Mouse (Mus musculus): Measurements from ENCODE around the gene Fam193a. TPM values are rescaled to one million over a fixed set of nuclear protein-coding genes. Genes with fewer than 3 reads are reported as not detected.

The Fam193a gene
- polyA plus RNA-seq, 1 experiment from 2014 or later = 24.1 TPM

DNA sequence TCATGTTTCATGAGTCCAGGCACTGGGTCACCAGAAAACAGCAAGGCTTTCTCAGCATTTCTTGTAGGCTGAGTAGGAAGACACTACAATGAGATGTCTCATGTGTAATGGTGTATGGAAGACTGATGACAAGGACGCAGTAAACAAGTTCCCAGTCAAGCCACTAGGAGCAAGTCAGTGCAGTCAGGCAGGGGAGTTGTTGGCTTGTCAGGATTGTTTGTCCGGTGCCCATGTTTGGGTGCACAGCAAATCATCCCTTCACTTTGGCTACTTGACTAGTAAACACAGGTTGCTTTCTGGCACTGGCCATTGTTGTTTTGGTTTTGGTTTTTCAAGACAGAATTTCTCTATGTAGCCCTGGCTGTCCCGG, 119.7 kb downstream of the Fam193a start:
- H3K27ac ChIP-seq (ENCODE audit: low read depth, low read length) = no peak overlapping the region
- H3K4me2 ChIP-seq (ENCODE audit: low read depth, low read length) = no peak overlapping the region
- WGBS = 89% methylated on average over 3 of the region's 3 CpGs
- peaks cover 9% of the 10 kb centered on the region for H3K36me3 ChIP-seq (ENCODE audit: control insufficient read depth, insufficient read depth, low read length)
- no peak for ATAC-seq (ENCODE audit: low read depth)
- H3K4me3 ChIP-seq (ENCODE audit: low read depth, low read length) = no peak overlapping the region
- H3K9me3 ChIP-seq (ENCODE audit: control insufficient read depth, low read length) = no peaks in the 10 kb centered on the region
- no peak overlapping the region for H3K9ac ChIP-seq (replicated peaks; ENCODE audit: low read depth, low read length)
- no peaks in the 10 kb centered on the region for H3K4me1 ChIP-seq (ENCODE audit: control insufficient read depth, insufficient read depth, low read length)
- H3K27me3 ChIP-seq (ENCODE audit: control insufficient read depth, insufficient read depth, low read length) = no peaks in the 10 kb centered on the region

DNA sequence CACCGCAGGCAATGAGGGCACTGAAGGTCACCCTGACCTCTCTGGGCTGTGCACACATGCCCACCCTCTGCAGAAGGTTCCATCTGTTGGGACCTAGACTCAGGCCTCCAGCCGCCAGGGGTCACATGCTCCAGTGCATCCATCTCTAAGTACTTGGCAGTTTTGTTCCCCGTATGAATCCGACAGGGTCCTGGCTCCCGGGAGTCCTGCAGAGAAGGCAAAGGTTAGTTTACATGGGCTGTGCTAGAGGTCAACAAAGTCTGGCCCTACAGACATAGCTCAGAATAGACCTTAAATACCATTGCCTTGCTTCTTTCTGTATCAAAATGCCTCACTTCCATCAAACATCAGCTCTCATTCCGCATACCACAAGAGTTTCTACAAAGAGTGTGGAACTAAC, 127.0 kb downstream of the Fam193a start:
- WGBS = 76% methylated on average over 6 of the region's 6 CpGs
- Histone ChIP-seq H3K27me3 (ENCODE audit: control insufficient read depth, insufficient read depth, low read length) (no peaks in the 10 kb centered on the region), H3K9me3 (ENCODE audit: control insufficient read depth, low read length) (no peaks in the 10 kb centered on the region), H3K4me2 (ENCODE audit: low read depth, low read length) (no peak overlapping the region), H3K27ac (ENCODE audit: low read depth, low read length) (no peak overlapping the region), H3K9ac (replicated peaks; ENCODE audit: low read depth, low read length) (no peak overlapping the region), H3K36me3 (ENCODE audit: control insufficient read depth, insufficient read depth, low read length) (no peaks in the 10 kb centered on the region), H3K4me1 (ENCODE audit: control insufficient read depth, insufficient read depth, low read length) (no peaks in the 10 kb centered on the region), H3K4me3 (ENCODE audit: low read depth, low read length) (no peak overlapping the region)
- 0 out of 2 replicates have a peak, but pooled peaks have one; percentile 11 for ATAC-seq (ENCODE audit: low read depth)

DNA sequence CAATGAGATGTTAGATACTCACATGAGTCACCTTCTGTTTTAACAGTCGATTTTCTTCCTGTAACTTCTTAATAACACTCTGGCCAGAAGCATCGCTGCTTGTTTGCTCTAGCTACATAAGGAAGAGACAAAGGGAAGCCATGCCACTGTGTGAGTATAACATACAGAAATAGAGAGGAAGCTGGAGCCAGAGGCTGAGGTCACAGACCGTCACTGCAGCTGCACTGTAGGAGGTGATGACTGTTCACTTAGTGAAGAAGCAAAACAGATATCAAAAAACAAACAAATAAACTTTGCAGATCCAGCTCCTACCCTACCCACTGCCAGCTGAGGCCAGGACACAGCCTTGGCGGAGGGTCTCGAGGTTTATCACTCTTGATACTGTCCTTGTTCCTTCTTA, 131.2 kb downstream of the Fam193a start:
- no peaks in the 10 kb centered on the region for H3K4me1 ChIP-seq (ENCODE audit: control insufficient read depth, insufficient read depth, low read length)
- WGBS = 82% methylated on average over 5 of the region's 5 CpGs
- H3K27me3 ChIP-seq (ENCODE audit: control insufficient read depth, insufficient read depth, low read length) = no peaks in the 10 kb centered on the region
- no peak overlapping the region for H3K4me3 ChIP-seq (ENCODE audit: low read depth, low read length)
- no peaks in the 10 kb centered on the region for H3K36me3 ChIP-seq (ENCODE audit: control insufficient read depth, insufficient read depth, low read length)
- H3K9me3 ChIP-seq (ENCODE audit: control insufficient read depth, low read length) = no peaks in the 10 kb centered on the region
- H3K9ac ChIP-seq (replicated peaks; ENCODE audit: low read depth, low read length) = no peak overlapping the region
- no peak for ATAC-seq (ENCODE audit: low read depth)
- no peak overlapping the region for H3K27ac ChIP-seq (ENCODE audit: low read depth, low read length)
- H3K4me2 ChIP-seq (ENCODE audit: low read depth, low read length) = no peak overlapping the region

DNA sequence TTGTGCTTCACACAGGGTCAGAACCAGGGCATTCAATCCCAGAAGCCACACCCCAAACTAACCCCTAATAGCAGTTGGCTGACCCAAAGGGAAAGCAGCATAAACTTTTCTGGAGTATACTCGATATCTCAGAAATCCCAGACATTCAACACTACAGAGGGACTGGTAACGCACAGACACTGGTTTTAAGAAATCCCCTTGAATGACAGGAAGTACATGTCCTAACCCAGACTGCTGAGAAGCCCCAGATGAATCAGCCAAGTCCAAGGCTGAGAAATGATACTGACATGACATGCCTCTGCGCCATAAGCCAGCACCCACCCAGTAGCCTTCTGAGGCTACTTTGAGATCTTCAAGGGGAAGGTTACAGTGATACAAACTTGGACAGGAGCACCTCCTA, 131.9 kb downstream of the Fam193a start:
- 94% methylated on average over 3 of the region's 3 CpGs for WGBS
- Histone ChIP-seq H3K4me3 (ENCODE audit: low read depth, low read length) (no peak overlapping the region), H3K4me1 (ENCODE audit: control insufficient read depth, insufficient read depth, low read length) (no peaks in the 10 kb centered on the region), H3K36me3 (ENCODE audit: control insufficient read depth, insufficient read depth, low read length) (no peaks in the 10 kb centered on the region), H3K27me3 (ENCODE audit: control insufficient read depth, insufficient read depth, low read length) (no peaks in the 10 kb centered on the region), H3K9ac (replicated peaks; ENCODE audit: low read depth, low read length) (no peak overlapping the region), H3K4me2 (ENCODE audit: low read depth, low read length) (no peak overlapping the region), H3K27ac (ENCODE audit: low read depth, low read length) (no peak overlapping the region), H3K9me3 (ENCODE audit: control insufficient read depth, low read length) (no peaks in the 10 kb centered on the region)
- no peak for ATAC-seq (ENCODE audit: low read depth)

DNA sequence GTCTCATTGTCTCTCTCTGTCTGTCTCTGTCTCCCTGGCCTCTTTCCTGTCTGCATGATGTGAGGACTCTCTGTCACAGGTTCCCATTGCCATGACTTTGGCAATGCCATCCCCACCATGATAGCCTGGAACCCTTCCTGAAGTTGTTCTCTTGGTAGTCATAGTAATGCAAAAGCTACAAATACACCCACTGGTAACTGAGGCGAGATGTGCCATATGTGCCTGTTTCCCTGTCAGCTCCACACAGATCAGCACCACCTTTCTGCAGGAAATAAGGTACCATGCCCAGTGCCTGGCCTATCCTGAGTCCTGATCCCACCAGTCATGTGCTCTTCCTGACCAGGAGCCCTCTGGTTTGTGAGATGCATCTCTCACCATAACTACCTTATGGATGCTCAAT, 132.7 kb downstream of the Fam193a start:
- H3K4me3 ChIP-seq (ENCODE audit: low read depth, low read length) = no peak overlapping the region
- H3K4me1 ChIP-seq (ENCODE audit: control insufficient read depth, insufficient read depth, low read length) = no peaks in the 10 kb centered on the region
- H3K36me3 ChIP-seq (ENCODE audit: control insufficient read depth, insufficient read depth, low read length) = no peaks in the 10 kb centered on the region
- no peaks in the 10 kb centered on the region for H3K27me3 ChIP-seq (ENCODE audit: control insufficient read depth, insufficient read depth, low read length)
- H3K9me3 ChIP-seq (ENCODE audit: control insufficient read depth, low read length) = no peaks in the 10 kb centered on the region
- ATAC-seq (ENCODE audit: low read depth) = no peak
- H3K4me2 ChIP-seq (ENCODE audit: low read depth, low read length) = no peak overlapping the region
- H3K9ac ChIP-seq (replicated peaks; ENCODE audit: low read depth, low read length) = no peak overlapping the region
- H3K27ac ChIP-seq (ENCODE audit: low read depth, low read length) = no peak overlapping the region
- WGBS = 87% methylated on average over 1 of the region's 1 CpGs

DNA sequence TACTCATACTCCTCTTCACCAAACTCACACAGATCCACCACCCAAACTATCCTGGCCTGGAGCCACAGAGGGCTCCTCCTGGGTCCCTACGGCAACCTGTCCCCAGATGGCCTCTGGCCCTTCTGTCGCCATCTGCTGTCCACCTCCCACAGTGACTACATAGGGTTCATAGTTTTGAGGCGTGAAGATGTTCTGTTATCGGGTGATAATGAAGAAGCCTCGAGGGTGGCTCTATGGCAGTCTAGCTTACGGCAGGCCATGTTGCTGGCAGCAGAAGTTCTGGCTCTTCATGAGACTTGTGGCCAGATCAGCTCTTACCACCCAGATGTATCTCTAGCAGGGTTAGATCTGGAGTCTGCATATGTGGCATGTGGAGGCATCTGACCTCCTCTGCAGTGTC, 133.1 kb downstream of the Fam193a start:
- no peaks in the 10 kb centered on the region for H3K27me3 ChIP-seq (ENCODE audit: control insufficient read depth, insufficient read depth, low read length)
- no peaks in the 10 kb centered on the region for H3K4me1 ChIP-seq (ENCODE audit: control insufficient read depth, insufficient read depth, low read length)
- H3K9me3 ChIP-seq (ENCODE audit: control insufficient read depth, low read length) = no peaks in the 10 kb centered on the region
- H3K4me3 ChIP-seq (ENCODE audit: low read depth, low read length) = no peak overlapping the region
- H3K9ac ChIP-seq (replicated peaks; ENCODE audit: low read depth, low read length) = no peak overlapping the region
- no peak overlapping the region for H3K4me2 ChIP-seq (ENCODE audit: low read depth, low read length)
- H3K36me3 ChIP-seq (ENCODE audit: control insufficient read depth, insufficient read depth, low read length) = no peaks in the 10 kb centered on the region
- no peak overlapping the region for H3K27ac ChIP-seq (ENCODE audit: low read depth, low read length)
- ATAC-seq (ENCODE audit: low read depth) = no peak
- WGBS = 79% methylated on average over 6 of the region's 6 CpGs

DNA sequence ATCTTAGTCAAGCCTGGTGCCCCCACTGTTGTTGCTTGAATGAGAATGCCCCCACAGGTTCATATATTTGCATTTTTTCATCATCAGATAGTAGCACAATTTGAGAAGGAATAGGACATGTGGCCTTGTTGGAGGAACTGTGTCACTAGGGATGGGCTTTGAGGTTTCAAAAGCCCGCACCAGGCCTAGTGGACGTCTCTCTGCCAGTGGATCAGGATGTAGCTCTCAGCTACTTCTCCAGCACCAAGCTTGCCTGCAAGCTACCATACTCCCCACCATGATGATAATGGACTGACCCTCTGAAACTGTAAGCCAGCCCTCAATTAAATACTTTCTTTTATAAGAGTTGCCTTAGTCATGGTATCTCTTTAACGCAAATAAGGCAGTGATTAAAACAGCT, 142.8 kb downstream of the Fam193a start:
- Histone ChIP-seq H3K9ac (replicated peaks; ENCODE audit: low read depth, low read length) (no peak overlapping the region), H3K4me1 (ENCODE audit: control insufficient read depth, insufficient read depth, low read length) (peaks cover 4% of the 10 kb centered on the region; the same call in 1 of the 2 replicates), H3K27me3 (ENCODE audit: control insufficient read depth, insufficient read depth, low read length) (no peaks in the 10 kb centered on the region), H3K4me3 (ENCODE audit: low read depth, low read length) (no peak overlapping the region), H3K9me3 (ENCODE audit: control insufficient read depth, low read length) (no peaks in the 10 kb centered on the region), H3K36me3 (ENCODE audit: control insufficient read depth, insufficient read depth, low read length) (no peaks in the 10 kb centered on the region), H3K4me2 (ENCODE audit: low read depth, low read length) (no peak overlapping the region), H3K27ac (ENCODE audit: low read depth, low read length) (no peak overlapping the region)
- ATAC-seq (ENCODE audit: low read depth) = no peak
- WGBS = 89% methylated on average over 3 of the region's 3 CpGs

DNA sequence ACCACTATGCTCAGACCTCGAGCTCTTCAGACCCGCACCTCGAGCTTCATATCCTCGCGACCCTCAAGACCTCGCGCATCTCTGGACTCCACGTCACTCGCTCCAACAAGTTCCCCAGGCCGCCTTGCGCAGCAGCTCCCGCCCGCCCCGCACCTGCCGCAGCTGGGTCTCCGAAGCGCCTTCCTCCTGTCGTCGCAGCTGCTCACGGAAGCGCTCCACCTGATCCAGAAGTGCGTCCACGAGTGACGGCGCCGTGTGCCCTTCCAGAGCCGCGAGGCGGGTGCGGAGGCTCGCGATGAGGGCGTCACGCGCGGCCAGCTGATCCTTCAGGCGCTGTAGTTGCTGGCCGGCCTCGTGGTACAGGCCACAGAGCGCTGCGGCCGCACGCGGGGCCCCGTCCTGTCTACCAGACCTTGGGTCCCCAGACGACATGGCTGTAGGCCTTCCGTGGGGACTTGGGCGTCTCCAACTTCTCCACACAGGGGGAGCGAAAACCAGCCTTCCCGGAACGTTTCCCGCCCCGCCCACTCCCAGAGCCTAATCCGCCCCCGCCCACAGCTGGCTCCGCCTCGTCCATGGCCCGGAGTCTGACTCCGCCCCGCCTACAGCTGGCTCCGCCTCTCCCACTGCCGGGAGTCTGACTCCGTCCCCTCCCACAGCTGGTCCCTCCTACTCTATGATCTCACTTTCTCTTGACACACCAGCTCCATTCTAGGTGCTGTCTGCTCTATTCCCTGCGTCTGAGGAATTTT, 143.9 kb downstream of the Fam193a start, which contains the start of gene Tnip2:
Gene Tnip2 (minus strand): TSS at position 526 of the 752 bp plus-strand sequence.
- peak within 1 kb of the TSS; percentile 64 for H3K4me2 ChIP-seq (ENCODE audit: low read depth, low read length)
- peaks cover 4% of the 10 kb centered on the region; the same call in 1 of the 2 replicates for H3K4me1 ChIP-seq (ENCODE audit: control insufficient read depth, insufficient read depth, low read length)
- H3K27me3 ChIP-seq (ENCODE audit: control insufficient read depth, insufficient read depth, low read length) = no peaks in the 10 kb centered on the region
- peak within 1 kb of the TSS; percentile 46 for H3K9ac ChIP-seq (replicated peaks; ENCODE audit: low read depth, low read length)
- ATAC-seq (ENCODE audit: low read depth) = peak; percentile 94
- H3K9me3 ChIP-seq (ENCODE audit: control insufficient read depth, low read length) = no peaks in the 10 kb centered on the region
- H3K36me3 ChIP-seq (ENCODE audit: control insufficient read depth, insufficient read depth, low read length) = no peaks in the 10 kb centered on the region
- peak within 1 kb of the TSS; percentile 48 for H3K4me3 ChIP-seq (ENCODE audit: low read depth, low read length)
- WGBS = under 1% methylated on average over 63 of the region's 64 CpGs
- H3K27ac ChIP-seq (ENCODE audit: low read depth, low read length) = no peak within 1 kb of the TSS

DNA sequence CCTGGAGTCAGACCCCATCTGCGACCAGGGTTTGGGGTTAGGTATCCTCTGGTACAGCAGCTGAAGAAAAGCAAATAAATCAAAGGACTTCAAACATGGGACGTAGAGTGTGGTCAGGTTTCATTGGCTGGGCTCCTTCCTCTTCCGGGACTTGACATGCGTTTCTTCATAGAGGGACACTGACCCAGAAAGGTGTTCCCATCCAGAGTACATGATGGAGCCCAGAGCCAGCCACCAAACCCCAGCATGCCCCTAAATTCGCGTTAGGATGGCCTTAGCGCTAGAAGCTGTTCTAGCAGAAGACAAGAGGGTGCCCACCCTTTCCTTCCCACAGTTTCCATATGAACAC, 144.5 kb downstream of the Fam193a start:
- Histone ChIP-seq H3K27ac (ENCODE audit: low read depth, low read length) (no peak overlapping the region), H3K36me3 (ENCODE audit: control insufficient read depth, insufficient read depth, low read length) (no peaks in the 10 kb centered on the region), H3K4me3 (ENCODE audit: low read depth, low read length) (peak overlapping the region; percentile 48), H3K4me1 (ENCODE audit: control insufficient read depth, insufficient read depth, low read length) (peaks cover 4% of the 10 kb centered on the region; the same call in 1 of the 2 replicates), H3K9ac (replicated peaks; ENCODE audit: low read depth, low read length) (no peak overlapping the region), H3K9me3 (ENCODE audit: control insufficient read depth, low read length) (no peaks in the 10 kb centered on the region), H3K4me2 (ENCODE audit: low read depth, low read length) (peak overlapping the region; percentile 64), H3K27me3 (ENCODE audit: control insufficient read depth, insufficient read depth, low read length) (no peaks in the 10 kb centered on the region)
- WGBS = 32% methylated on average over 7 of the region's 7 CpGs
- ATAC-seq (ENCODE audit: low read depth) = no peak

Data from neural tube, embryonic 14.5 days (tissue).